Mouse (Mus musculus): ENCODE results near the gene Olfr1496.
"Not testable (repeated sequence)": the region's sequence is repeated elsewhere in the genome, so short reads cannot be mapped to it uniquely, and the experiment has no call there.

Olfr1496 gene

GRCm38 (mm10) chr19:13777578-13777977, at the start of gene Olfr1496:
Gene Olfr1496, plus strand, starts transcription at chr19:13777878.
- no peak for DNase-seq (ENCODE audit: low read depth, low spot score)

DNA sequence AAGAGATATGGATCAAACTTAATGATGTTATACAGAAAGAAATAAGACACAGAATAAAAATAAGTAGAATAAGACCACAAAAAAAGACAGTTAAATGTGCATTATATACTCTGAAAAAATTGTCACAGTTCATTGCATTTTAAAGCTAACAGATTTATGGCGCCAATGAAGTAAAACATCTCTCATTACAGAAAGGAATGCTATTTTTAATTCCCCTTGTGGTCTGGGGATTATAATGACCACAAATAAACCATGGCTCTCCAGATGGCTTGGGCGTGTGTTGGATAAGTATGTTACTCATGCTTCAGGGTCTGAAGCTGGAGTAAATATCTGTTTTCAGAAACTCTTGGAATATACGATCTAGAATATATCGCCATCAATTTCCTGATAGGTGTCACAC, 38.2 kb upstream of the Olfr1496 start, which contains the start of gene Olfr1494:
Gene Olfr1494, plus strand, starts transcription at position 301 of the 400 bp plus-strand sequence.
- DNase-seq (ENCODE audit: low read depth, low spot score): no peak

- no peak for DNase-seq (ENCODE audit: low read depth, low spot score)
Observed at GRCm38 (mm10) chr19:13749366-13749765, 28.3 kb upstream of the Olfr1496 start.

- DNase-seq (ENCODE audit: low read depth, low spot score): no peak
Observed at GRCm38 (mm10) chr19:13764306-13764705, 13.4 kb upstream of the Olfr1496 start, which contains the start of gene Olfr1495. Gene Olfr1495, plus strand, starts transcription at chr19:13764606.

DNA sequence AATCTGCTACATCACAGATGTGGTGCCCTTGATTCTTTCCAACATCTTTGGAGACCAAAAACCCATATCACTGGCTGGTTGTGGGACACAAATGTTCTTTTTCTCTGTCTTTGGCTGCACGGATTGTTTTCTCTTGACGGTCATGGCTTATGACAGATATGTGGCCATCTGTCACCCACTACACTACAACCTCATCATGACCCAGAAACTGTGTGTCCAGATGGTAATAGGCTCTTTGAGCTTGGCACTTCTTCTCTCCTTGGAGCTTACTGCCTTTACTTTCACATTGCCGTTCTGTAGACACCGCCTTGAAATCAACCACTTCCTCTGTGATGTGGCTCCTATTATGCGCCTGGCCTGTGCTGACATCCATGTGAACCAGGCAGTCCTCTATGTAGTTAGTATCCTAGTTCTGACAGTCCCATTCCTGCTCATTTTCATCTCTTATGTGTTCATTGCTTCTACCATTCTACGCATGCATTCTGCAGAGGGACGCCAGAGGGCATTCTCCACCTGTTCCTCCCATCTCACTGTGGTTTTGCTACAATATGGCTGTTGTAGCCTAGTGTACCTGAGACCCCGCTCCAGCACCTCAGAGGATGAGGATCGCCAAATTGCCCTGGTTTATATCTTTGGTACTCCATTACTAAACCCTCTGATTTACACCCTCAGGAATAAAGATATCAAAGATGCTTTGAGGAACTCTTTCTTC, 9.0 kb upstream of the Olfr1496 start:
- DNase-seq (ENCODE audit: low read depth, low spot score): no peak

DNA sequence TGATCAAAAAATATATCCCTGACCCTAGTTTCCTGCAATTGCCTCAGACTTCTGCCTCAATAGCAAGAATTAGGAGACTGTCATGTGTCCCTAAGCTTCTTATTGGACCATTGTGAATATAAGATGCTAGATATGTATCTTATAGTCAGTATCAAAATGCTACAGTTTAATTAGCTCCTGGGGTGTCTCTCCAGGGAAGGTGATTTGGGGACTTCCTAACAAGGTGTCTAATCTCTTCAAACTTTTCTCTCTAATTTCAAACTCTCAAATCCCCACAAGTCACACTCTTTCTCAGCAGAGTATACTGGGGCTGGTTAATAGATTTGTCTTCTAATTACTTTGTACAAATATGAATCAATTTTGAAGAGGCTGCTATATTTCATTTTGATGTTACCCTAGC, 20.4 kb downstream of the Olfr1496 start, which contains the start of gene Olfr1497:
Gene Olfr1497, minus strand, starts transcription at position 101 of the 400 bp plus-strand sequence.
- no peak for DNase-seq (ENCODE audit: low read depth, low spot score)

GRCm38 (mm10) chr19:13805486-13805885, 27.8 kb downstream of the Olfr1496 start:
- not testable (repeated sequence) for DNase-seq (ENCODE audit: low read depth, low spot score)

DNA sequence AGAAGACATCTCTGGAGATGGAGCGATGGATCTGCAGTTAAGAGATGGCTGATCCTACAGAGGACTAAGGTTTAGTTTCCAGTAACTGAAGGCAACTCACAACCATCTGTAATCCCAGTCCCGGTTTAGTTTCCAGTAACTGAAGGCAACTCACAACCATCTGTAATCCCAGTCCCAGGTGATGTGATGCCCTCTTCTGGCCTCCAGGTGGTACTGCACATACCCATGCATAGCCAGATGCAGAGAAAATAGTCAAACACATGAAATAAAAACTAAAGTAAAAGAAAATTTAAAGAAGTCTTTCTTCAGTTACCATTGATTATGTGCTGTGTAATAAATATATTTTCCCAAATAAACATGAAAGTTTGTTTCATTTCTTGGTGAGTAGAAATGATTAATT, 35.1 kb downstream of the Olfr1496 start:
- DNase-seq (ENCODE audit: low read depth, low spot score): no peak

DNA sequence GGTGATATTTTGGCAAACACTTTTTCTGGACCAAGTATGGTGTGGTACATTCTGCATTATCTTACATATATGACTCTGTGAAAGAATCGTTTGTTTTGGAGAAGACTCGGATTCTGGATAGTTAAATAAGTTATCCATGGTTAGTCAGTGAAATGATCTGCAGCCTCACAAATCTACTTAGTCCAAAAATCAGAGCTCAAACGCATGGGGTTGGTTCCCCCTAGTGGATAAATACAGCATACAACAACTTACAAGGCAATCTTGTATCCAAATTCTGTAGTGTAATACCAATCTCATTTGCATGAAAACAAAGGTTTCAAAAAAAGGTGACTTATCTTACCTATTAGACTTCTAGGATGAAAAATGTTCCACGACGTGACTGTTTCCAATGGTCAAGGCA, 41.1 kb downstream of the Olfr1496 start:
- no peak for DNase-seq (ENCODE audit: low read depth, low spot score)

DNA sequence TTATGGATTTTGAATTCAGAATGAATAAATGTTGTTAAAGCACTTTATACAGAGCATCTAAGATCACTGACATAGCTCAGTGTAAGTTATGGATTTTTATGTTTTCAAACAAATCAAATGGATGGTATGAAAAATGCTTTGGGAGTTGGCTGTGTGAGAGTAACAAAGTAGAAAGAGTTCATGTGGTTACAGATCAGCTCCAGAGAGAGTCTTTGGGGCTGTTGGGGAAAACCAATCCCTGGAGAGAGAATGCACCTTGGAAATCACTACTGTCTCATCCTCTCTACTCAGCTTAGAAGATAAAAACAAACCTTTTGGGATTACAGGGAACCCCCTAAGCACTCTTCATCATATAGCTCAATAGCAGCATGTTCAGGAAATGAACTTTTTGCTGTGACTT, 41.7 kb downstream of the Olfr1496 start, which contains the start of gene Olfr1499:
Gene Olfr1499, minus strand, starts transcription at position 101 of the 400 bp plus-strand sequence.
- DNase-seq (ENCODE audit: low read depth, low spot score): no peak

DNA sequence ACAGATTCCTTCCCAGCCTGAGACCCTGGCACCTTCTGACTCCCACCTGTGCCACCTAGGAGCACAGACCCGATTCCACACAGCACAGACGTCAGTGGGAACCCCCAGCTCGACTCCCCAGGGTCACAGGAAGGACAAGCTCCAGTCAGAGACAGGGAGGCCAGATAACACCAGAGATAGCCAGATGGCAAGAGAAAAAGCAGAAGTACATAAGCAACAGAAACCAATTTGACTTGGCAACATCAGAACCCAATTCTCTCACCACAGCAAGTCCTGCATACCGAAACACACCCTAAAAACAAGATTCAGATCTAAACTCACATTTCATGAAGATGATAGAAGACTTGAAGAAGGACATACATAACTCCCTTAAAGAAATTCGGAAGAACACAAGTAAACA, 43.2 kb downstream of the Olfr1496 start:
- no peak for DNase-seq (ENCODE audit: low read depth, low spot score)

GRCm38 (mm10) chr19:13828447-13828846, 50.8 kb downstream of the Olfr1496 start:
- DNase-seq (ENCODE audit: low read depth, low spot score): no peak

DNA sequence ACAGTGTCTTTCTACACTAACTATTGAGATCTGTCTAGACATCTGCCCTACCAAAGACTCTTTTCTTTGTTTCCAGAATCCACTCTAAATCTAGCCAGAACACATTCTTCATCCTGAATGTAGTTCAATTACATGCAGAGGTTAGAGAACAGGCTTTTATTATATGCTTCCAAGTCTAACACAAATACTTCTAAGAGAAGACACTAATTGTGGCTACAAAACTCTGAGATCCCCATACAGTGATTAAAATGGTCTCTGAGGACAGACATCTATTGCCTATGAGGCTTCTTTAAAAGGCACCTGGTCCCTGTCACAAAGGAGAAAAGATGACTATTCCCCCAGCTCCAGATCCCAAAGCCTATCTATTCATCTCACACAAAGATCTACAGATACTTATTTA, 52.7 kb downstream of the Olfr1496 start, which contains the start of gene Olfr1500:
Gene Olfr1500, minus strand, starts transcription at position 101 of the 400 bp plus-strand sequence.
- no peak for DNase-seq (ENCODE audit: low read depth, low spot score)
